Mouse (Mus musculus): ENCODE results near the gene Ano1. TPM values are rescaled to one million over a fixed set of nuclear protein-coding genes. Genes with fewer than 3 reads are reported as not detected.

The Ano1 gene
- polyA plus RNA-seq, 1 experiment from 2014 or later, result 3.7 TPM

Other genes starting within 250 kb of the Ano1 start
- gene Ppfia1, start 198.2 kb downstream of the Ano1 start, polyA plus RNA-seq (2014; fragmentation: Nextera tagmentation; extraction: Ambion mirVana), result 30.9 and 32.6 TPM in 2 replicates
- gene Fadd, start 169.5 kb downstream of the Ano1 start, polyA plus RNA-seq (2014; fragmentation: Nextera tagmentation; extraction: Ambion mirVana), result 4.6 and 4.8 TPM in 2 replicates
- gene Fgf3, start 86.1 kb upstream of the Ano1 start, polyA plus RNA-seq (2014; fragmentation: Nextera tagmentation; extraction: Ambion mirVana), result 0.39 and 0.59 TPM in 2 replicates
- gene Fgf4, start 95.4 kb upstream of the Ano1 start, polyA plus RNA-seq (2014; fragmentation: Nextera tagmentation; extraction: Ambion mirVana), result not detected in 2 replicates
- gene Fgf15, start 144.6 kb upstream of the Ano1 start, polyA plus RNA-seq (2014; fragmentation: Nextera tagmentation; extraction: Ambion mirVana), result 11.9 and 13.3 TPM in 2 replicates
- gene LTO1, start 163.1 kb upstream of the Ano1 start, polyA plus RNA-seq (2014; fragmentation: Nextera tagmentation; extraction: Ambion mirVana), result 22.4 and 25.8 TPM in 2 replicates
- 12.1 and 17.9 TPM in 2 replicates for gene Ccnd1, start 188.0 kb upstream of the Ano1 start, polyA plus RNA-seq (2014; fragmentation: Nextera tagmentation; extraction: Ambion mirVana)

Data from neural tube, embryonic 14.5 days (tissue).